21 mouse cellular contexts compared by ENCODE assay signal in the genomic region with DNA sequence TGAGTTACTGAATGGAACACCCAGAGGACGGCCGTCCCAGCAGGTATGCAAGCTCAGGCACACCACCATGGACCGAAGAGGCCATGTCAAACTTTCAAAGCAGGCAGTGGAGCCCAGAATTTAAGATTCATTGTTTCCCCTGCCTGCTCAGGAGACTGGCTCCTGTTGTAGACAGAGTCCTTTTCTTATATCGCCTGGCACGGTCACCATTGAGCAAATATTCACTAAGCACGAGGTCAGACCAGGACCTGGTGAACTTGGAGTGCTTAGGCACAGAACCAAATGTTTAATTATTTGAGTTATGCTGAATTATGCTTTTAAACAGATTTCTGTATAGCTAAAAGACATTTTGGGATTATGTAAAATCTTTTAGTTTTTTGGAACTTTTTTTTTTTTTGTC.
"Had no signal": no experiment of that assay in that cellular context is flagged by ENCODE, and none has a peak within 500 bp of the region (broad histone marks: within the 10 kb centered on the region; RNA-seq: fewer than 3 reads in every experiment).

No protein-coding gene starts in this region.

- H3K36me3 ChIP-seq: intestine, embryonic 15.5 days; limb, embryonic 10.5 days; limb, embryonic 13.5 days; lung, embryonic 15.5 days; midbrain, embryonic 12.5 days; midbrain, embryonic 15.5 days; neural tube, embryonic 12.5 days; neural tube, embryonic 15.5 days had no signal

- H3K27ac ChIP-seq: intestine, embryonic 15.5 days; limb, embryonic 10.5 days; limb, embryonic 13.5 days; liver, embryonic 14.5 days; lung, embryonic 15.5 days; macrophage; midbrain, embryonic 12.5 days; midbrain, embryonic 15.5 days; neural tube, embryonic 12.5 days; neural tube, embryonic 15.5 days had no signal

- DNase-seq: kidney, adult 18-20 months; kidney, postnatal 14 days; kidney, postnatal 4 days; layer of hippocampus, postnatal 36 days; lung, adult 18-20 months; lung, postnatal 14 days; right cerebral cortex, adult 18-20 months; right cerebral cortex, postnatal 14 days; right cerebral cortex, postnatal 4 days; thymus, postnatal 25 days had no signal

- H3K4me2 ChIP-seq: intestine, embryonic 15.5 days; limb, embryonic 13.5 days; lung, embryonic 15.5 days; midbrain, embryonic 12.5 days; midbrain, embryonic 15.5 days; neural tube, embryonic 12.5 days; neural tube, embryonic 15.5 days had no signal

- H3K4me1 ChIP-seq: intestine, embryonic 15.5 days; lung, embryonic 15.5 days; midbrain, embryonic 15.5 days; neural tube, embryonic 15.5 days had no signal

- H3K27me3 ChIP-seq: intestine, embryonic 15.5 days; lung, embryonic 15.5 days; midbrain, embryonic 12.5 days; midbrain, embryonic 15.5 days; neural tube, embryonic 12.5 days; neural tube, embryonic 15.5 days had no signal

- ATAC-seq: hindbrain, embryonic 16.5 days; intestine, embryonic 15.5 days; midbrain, embryonic 15.5 days had no signal

- H3K9me3 ChIP-seq: intestine, embryonic 15.5 days; limb, embryonic 10.5 days; limb, embryonic 13.5 days; lung, embryonic 15.5 days; midbrain, embryonic 12.5 days; midbrain, embryonic 15.5 days; neural tube, embryonic 12.5 days; neural tube, embryonic 15.5 days had no signal

- H3K9ac ChIP-seq: intestine, embryonic 15.5 days; limb, embryonic 13.5 days; liver, embryonic 14.5 days; lung, embryonic 15.5 days; midbrain, embryonic 12.5 days; midbrain, embryonic 15.5 days; neural tube, embryonic 12.5 days; neural tube, embryonic 15.5 days had no signal

- H3K4me3 ChIP-seq: intestine, embryonic 15.5 days; limb, embryonic 10.5 days; limb, embryonic 13.5 days; lung, embryonic 15.5 days; midbrain, embryonic 12.5 days; midbrain, embryonic 15.5 days; neural tube, embryonic 12.5 days; neural tube, embryonic 15.5 days had no signal
